Mouse (Mus musculus): ENCODE data around the gene Ethe1.

DNA sequence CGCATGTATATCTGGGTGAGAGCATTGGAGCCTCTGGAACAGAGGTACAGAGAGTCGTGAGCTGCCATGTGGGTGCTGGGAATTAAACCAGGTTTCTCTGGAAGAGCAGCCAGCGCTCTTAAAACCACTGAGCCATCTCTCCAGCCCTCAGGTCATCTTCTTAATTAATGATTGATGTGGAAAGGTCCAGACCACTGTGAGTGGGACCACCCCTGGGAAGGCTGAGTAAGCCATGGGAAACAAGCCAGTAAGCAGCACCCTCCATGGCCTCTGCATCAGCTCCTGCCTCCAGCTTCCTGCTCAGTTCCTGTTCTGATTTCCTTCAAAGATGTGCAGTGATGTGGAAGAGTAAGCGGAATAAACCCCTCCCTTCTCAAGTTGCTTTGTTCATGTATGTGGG is 4.8 kb downstream of the Ethe1 start:
- TF ChIP-seq POLR2A (IDR thresholded peaks at IDR 0.05; ENCODE audit: insufficient read depth, low read length) (no peak), CTCF (IDR thresholded peaks at IDR 0.05; ENCODE audit: low read depth, low read length) (no peak), EP300 (IDR thresholded peaks at IDR 0.05; ENCODE audit: insufficient read depth, low read depth, low read length) (no peak)

Data from ES-Bruce4 (cell line).